Mouse (Mus musculus) monocyte, adult 2 months (primary cell): ENCODE data around the gene Fam120c.
"Not testable (repeated sequence)": the region's sequence is repeated elsewhere in the genome, so short reads cannot be mapped to it uniquely, and the experiment has no call there.

Source experiments
- DNase-seq, 2 experiments: peaks; one replicate each; pipeline ENCODE4 v3.0.0; 2022; ENCODE audit warnings: low spot score in 2 of 2, low read depth in 1 of 2

Gene Fam120c

GRCm38 (mm10) chrX:151343761-151344500 lies at the start of gene Fam120c:
Fam120c (plus strand) TSS chrX:151344175.
- peak in 1 of 2 experiments; percentile 60 for DNase-seq

GRCm38 (mm10) chrX:151298329-151298728 lies 45.6 kb upstream of the Fam120c start:
- no peak for DNase-seq

- no peak for DNase-seq
Measured at GRCm38 (mm10) chrX:151313732-151314131, 30.2 kb upstream of the Fam120c start.

GRCm38 (mm10) chrX:151333615-151334014 lies 10.4 kb upstream of the Fam120c start:
- no peak for DNase-seq

- DNase-seq = no peak
Measured at GRCm38 (mm10) chrX:151337804-151338203, 6.2 kb upstream of the Fam120c start.

- peak in 1 of 2 experiments; percentile 11 for DNase-seq
Measured at GRCm38 (mm10) chrX:151344501-151344984, 568 bp downstream of the Fam120c start.

GRCm38 (mm10) chrX:151345333-151346125 lies 1.6 kb downstream of the Fam120c start:
- no peak for DNase-seq

GRCm38 (mm10) chrX:151347278-151347677 lies 3.3 kb downstream of the Fam120c start:
- DNase-seq = no peak

GRCm38 (mm10) chrX:151349322-151349721 lies 5.3 kb downstream of the Fam120c start:
- no peak for DNase-seq

GRCm38 (mm10) chrX:151418801-151419200 lies 74.8 kb downstream of the Fam120c start:
- no peak for DNase-seq

- no peak for DNase-seq
Measured at GRCm38 (mm10) chrX:151420791-151421190, 76.8 kb downstream of the Fam120c start.

GRCm38 (mm10) chrX:151443637-151444036 lies 99.7 kb downstream of the Fam120c start:
- no peak for DNase-seq

GRCm38 (mm10) chrX:151444189-151444588 lies 100.2 kb downstream of the Fam120c start:
- no peak for DNase-seq

- no peak for DNase-seq
Measured at GRCm38 (mm10) chrX:151488128-151488527, 144.2 kb downstream of the Fam120c start.

GRCm38 (mm10) chrX:151493269-151493668 lies 149.3 kb downstream of the Fam120c start:
- DNase-seq = not testable (repeated sequence)

- no peak for DNase-seq
Measured at GRCm38 (mm10) chrX:151496596-151496995, 152.6 kb downstream of the Fam120c start.

- no peak for DNase-seq
Measured at GRCm38 (mm10) chrX:151508536-151508935, 164.6 kb downstream of the Fam120c start.

- no peak for DNase-seq
Measured at GRCm38 (mm10) chrX:151509906-151510305, 165.9 kb downstream of the Fam120c start.

GRCm38 (mm10) chrX:151513066-151513465 lies 169.1 kb downstream of the Fam120c start:
- no peak for DNase-seq

GRCm38 (mm10) chrX:151513694-151514093 lies 169.7 kb downstream of the Fam120c start:
- no peak for DNase-seq

- no peak for DNase-seq
Measured at GRCm38 (mm10) chrX:151518181-151518580, 174.2 kb downstream of the Fam120c start.

- no peak for DNase-seq
Measured at GRCm38 (mm10) chrX:151520127-151520457, 176.1 kb downstream of the Fam120c start.
